Mouse (Mus musculus): ENCODE measurements around the gene Pqlc3.

The Pqlc3 gene

GRCm38 (mm10) chr12:17001211-17001610 is 1.0 kb upstream of the Pqlc3 start:
- no peak for DNase-seq

DNA sequence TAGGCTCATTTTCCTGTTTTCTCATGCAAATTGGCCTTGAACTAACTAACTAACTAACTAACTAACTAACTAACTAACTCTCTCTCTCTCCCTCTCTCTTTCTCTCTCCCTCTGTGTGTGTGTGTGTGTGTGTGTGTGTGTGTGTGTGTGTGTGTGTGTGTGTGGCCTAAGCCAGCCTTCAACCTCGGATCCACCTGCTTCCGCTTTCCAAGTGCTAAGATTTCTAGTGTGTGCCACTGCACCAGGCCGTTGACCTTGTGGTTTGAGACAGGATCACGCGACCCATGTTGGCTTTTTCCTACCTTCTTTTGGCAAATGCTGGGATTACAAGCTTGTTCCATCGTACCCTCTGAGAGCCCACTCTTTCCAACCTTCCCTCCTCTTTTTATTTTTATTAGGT is 420 bp upstream of the Pqlc3 start:
- DNase-seq = no peak

DNA sequence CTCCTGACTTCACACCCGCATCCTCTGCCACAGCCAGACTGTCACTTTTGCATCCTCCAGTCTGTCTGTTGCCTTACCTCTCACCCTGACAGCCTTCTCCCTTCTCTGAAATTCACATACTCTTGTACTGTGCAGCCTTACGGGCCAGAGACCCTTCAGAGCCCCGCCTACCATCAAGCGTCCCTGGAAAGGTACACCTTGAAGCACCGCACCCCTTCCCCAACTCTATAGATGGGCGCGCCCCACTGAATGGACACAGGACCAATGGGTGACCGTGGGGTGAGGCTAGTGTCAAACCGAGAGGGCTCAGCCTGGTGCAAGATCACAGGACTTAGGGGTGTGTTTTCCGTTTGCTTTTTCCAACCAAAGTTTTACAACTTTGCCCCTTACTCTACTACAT is 1.1 kb downstream of the Pqlc3 start:
- no peak for DNase-seq

- no peak for DNase-seq
These were observed 3.2 kb downstream of the Pqlc3 start for GRCm38 (mm10) chr12:16996886-16997462.

GRCm38 (mm10) chr12:16996281-16996680 is 3.9 kb downstream of the Pqlc3 start:
- DNase-seq = no peak

DNA sequence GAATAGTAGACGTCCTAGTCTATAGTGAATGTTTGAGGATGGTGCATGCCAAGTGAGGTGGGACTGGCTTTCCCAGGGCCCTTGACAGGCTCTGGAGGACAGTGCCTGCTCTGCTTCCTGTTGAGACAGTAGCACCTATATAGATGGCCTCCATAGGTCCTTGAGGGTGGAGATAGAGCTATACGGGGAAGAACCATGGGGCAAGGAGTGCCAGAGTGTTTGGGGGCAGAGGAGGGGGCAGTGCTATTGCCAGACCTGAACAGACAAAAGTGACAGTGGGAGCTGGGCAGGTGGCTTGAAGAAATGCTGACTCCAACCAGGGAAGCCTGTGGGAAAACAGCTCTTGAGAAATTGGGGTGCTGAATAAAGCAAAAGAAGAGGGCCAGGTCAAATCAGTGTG is 5.9 kb downstream of the Pqlc3 start:
- no peak for DNase-seq

DNA sequence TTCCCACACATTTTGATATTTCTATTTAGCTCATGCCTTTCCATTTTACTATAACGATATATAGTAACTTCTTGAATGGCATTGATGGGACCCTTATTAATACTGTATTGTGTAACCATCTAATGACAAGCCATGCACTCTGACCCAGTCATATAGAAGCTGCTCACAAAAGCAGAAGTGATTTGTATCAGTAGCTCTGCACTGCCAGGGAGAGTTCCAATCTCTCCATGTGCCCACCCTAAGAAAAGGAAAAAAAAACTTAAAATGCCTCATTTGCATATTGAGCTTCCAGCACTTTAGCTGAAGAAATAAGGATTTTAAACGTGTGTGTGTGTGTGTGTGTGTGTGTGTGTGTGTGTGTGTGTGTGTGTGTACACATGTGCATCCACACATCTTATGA is 7.9 kb downstream of the Pqlc3 start:
- no peak for DNase-seq

- DNase-seq = no peak
These were observed 8.8 kb downstream of the Pqlc3 start for GRCm38 (mm10) chr12:16991376-16991775.

GRCm38 (mm10) chr12:16985778-16986177 is 14.4 kb downstream of the Pqlc3 start:
- no peak for DNase-seq

DNA sequence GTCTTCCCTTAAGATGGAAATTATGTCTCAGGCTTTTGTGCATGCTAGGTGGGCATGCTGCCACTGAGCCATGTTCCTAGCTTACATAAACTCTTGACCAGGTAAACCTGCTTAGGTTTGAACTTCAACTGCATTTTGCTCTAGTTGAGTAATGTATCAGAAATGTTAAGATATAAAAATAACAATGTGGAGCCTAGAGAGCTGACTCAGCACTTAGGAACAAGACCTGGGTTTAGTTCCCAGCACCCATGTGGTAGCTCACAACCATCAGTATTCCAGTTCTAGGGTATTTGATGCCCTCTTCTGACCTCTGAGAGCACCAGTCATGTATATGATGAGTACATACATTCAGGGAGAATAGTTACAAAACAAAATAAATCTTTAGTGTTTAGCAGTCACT is 23.1 kb downstream of the Pqlc3 start:
- no peak for DNase-seq

DNA sequence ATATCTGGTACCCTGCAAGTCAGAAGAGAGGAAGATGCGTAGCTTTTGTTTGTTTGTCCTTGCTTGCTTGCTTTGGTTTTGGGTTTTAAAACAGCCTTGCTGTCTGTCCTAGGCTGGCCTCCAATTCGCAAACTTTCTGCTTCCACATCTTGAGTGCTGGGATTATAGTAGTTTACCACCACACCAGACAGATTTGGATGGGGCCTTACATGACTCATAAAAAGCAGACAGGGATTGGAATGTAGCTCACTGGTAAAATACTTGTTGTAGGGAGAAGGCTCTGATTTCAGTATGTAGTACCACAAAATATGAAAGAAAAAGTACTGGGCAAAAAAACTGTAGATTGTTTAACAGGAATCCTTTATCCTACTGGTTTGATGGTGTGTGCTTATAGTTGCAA is 33.4 kb downstream of the Pqlc3 start:
- DNase-seq = no peak

GRCm38 (mm10) chr12:16963354-16963753 is 36.9 kb downstream of the Pqlc3 start:
- no peak for DNase-seq

GRCm38 (mm10) chr12:16958851-16959250 is 41.4 kb downstream of the Pqlc3 start:
- no peak for DNase-seq

- DNase-seq = no peak
These were observed 52.0 kb downstream of the Pqlc3 start for GRCm38 (mm10) chr12:16948239-16948638.

GRCm38 (mm10) chr12:16941976-16942375 is 58.2 kb downstream of the Pqlc3 start:
- no peak for DNase-seq

Measured in cerebellum, adult 11 months (tissue).